Mouse (Mus musculus) T-helper 2 cell (primary cell): ENCODE data around the gene BC029722.

Source experiments
- in situ Hi-C: fragments of 300-600 bp; cut with MboI, MseI; formaldehyde crosslinking; loops from one replicate; pipeline ENCODE4 v1.15.1; 2025; ENCODE audit warnings: high pct_unique_total_duplicates

The BC029722 gene

GRCm38 (mm10) chr2:155818596-155819391 lies 432 bp downstream of the BC029722 start:
- in situ Hi-C loops: no loop called here

DNA sequence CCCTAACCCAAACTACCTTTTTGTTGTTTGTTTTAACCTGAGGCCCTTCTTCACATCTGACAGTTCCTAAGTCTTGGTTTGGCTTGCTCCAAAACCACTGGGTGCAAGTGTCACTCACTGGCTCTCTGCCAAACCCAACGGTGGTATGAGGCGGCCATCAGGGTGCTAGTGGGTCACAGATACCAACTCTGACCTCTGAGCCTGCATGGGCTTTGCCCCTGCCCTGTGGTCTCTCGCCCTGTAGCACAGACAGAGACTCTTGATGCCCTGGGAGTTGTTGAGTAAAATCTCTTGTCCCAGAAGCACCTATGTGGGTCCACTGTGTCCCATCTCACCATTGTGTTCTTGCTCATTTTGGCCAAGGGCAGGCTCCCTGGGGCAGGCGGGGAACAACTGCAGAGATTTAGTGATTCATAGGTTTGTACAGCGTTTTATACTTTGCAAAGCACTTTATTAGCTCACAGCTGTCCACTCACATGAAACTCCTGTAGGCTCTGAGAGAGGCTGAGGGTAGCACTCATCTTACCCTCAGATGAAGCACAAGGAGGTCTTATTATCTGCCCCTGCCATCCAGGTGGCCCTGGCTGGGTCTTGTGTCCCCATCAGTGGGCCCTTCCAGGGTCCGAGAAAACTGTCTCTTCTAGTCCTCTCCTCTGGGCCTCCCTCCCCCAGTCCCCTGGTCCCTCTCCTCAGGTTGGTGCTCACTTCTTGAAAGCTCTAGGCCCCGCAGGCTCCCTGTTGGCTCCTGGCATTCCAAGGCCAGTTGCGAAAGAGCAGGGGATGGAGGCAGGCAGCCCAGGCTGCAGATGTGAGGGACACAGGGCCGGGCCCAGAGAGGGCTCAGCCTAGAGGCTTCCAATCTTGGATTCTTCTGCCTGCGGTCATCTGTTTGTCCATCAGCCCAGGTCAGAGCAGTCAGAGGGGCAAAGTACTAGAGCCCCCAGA lies 1.7 kb downstream of the BC029722 start:
- in situ Hi-C loops: no loop called here

- in situ Hi-C loops: no loop called here
Observed at GRCm38 (mm10) chr2:155816179-155816578, 3.0 kb downstream of the BC029722 start.

GRCm38 (mm10) chr2:155814829-155815228 lies 4.4 kb downstream of the BC029722 start:
- in situ Hi-C loops: no loop called here

DNA sequence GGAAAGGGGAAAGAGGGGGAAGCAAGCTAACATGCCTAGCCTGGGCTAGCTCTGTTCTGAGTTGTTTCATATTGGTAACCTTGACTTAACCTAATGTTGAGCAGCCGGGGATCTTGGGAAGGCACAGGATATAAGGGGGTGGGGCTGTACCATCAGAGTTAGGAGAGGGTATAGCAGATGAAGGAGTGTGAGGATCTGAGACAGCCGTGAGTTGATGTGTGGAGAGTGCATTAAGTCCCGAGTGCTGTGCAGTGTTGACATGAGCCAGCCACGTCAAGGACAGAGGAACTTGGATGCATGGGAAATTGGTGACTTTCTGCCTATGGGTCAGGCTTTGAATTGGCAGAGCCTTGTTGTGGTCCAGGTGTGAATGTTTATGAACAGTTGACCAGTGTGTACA lies 6.6 kb downstream of the BC029722 start:
- in situ Hi-C loops: no loop called here

- in situ Hi-C loops: no loop called here
Observed at GRCm38 (mm10) chr2:155811821-155812396, 7.3 kb downstream of the BC029722 start.

- in situ Hi-C loops: no loop called here
Observed at GRCm38 (mm10) chr2:155809620-155810019, 9.6 kb downstream of the BC029722 start.

DNA sequence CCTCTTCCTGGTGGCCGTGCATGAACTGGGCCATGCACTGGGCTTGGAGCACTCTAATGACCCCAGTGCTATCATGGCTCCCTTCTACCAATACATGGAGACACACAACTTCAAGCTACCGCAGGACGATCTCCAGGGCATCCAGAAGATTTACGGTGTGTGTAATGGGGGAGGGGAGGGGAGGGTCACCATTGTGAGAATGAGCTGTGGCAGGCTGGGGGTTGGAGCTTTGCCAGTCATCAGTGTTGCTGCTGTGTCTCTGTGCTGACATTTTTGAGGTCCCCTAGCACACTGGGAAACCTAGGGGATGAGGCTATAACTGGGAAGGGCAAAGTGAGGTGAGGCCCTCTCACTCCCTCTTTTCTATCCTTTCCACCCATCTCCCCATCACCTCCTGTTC lies 11.8 kb downstream of the BC029722 start:
- in situ Hi-C loops: no loop called here

GRCm38 (mm10) chr2:155806548-155806947 lies 12.7 kb downstream of the BC029722 start:
- in situ Hi-C loops: no loop called here

GRCm38 (mm10) chr2:155805925-155806255 lies 13.3 kb downstream of the BC029722 start:
- in situ Hi-C loops: no loop called here

- in situ Hi-C loops: no loop called here
Observed at GRCm38 (mm10) chr2:155805231-155805924, 13.8 kb downstream of the BC029722 start.

- in situ Hi-C loops: no loop called here
Observed at GRCm38 (mm10) chr2:155804053-155804452, 15.2 kb downstream of the BC029722 start.

- in situ Hi-C loops: no loop called here
Observed at GRCm38 (mm10) chr2:155802761-155803160, 16.5 kb downstream of the BC029722 start.

GRCm38 (mm10) chr2:155798613-155799012 lies 20.6 kb downstream of the BC029722 start:
- in situ Hi-C loops: no loop called here

GRCm38 (mm10) chr2:155794674-155795445 lies 24.4 kb downstream of the BC029722 start:
- in situ Hi-C loops: no loop called here

- in situ Hi-C loops: no loop called here
Observed at GRCm38 (mm10) chr2:155792899-155793298, 26.3 kb downstream of the BC029722 start.

- in situ Hi-C loops: no loop called here
Observed at GRCm38 (mm10) chr2:155787949-155788931, 31.0 kb downstream of the BC029722 start.

DNA sequence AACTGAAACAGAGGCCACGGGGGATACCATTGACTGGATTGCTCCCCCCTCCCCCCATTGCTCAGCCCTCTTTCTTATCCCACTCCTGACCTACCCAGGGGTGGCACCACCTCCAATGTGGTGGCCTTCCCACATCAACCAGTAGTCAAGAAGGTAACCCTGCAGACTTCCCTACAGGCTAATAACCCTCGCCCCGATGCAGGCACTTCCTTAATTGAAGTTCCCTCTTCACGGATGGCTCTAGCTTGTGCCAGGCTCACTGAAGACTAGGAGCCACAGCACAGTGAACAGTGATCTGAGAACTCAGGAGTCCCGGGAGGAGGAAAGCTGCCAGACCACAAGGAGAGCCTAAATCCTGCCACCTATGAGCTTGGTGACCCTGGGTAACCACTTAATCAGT lies 32.3 kb downstream of the BC029722 start:
- in situ Hi-C loops: no loop called here

GRCm38 (mm10) chr2:155784534-155784933 lies 34.7 kb downstream of the BC029722 start:
- in situ Hi-C loops: no loop called here

- in situ Hi-C loops: no loop called here
Observed at GRCm38 (mm10) chr2:155779506-155779905, 39.7 kb downstream of the BC029722 start.
